In the genomic region with DNA sequence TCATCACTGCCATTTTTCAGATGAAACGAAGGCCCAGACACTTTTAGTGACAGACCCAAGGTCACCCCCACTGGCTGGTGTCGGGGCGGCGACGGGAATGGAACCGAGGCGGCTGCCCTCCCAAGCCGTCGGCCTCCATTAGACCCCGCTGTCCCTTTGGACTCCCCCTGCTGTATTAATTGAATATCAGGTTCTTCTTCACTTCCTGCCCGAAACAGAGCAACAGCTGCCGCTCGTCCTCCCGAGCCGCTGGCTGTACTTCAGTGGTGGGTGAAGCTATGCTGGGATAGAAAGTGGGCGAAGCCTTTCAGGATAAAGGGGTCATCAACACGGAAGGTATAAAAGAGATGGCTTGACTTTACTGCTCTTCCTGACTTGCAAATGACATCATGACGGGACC, we compare ENCODE assay signal across 17 mouse cellular contexts.
"Had no signal": no experiment of that assay in that cellular context is flagged by ENCODE, and none has a peak within 500 bp of the region (broad histone marks: within the 10 kb centered on the region; RNA-seq: fewer than 3 reads in every experiment).

No protein-coding gene starts in this region.

- H3K36me3 ChIP-seq: lung, embryonic 15.5 days; midbrain, embryonic 13.5 days; midbrain, embryonic 15.5 days; neural tube, embryonic 12.5 days; stomach, embryonic 15.5 days had no signal

- DNase-seq: liver, postnatal 0 days; lung, adult 2 months; lung, postnatal 14 days; lung, postnatal 36 days; right cerebral cortex, postnatal 14 days; thymus, adult 2 months; thymus, postnatal 36 days had no signal

- H3K9ac ChIP-seq: liver, postnatal 0 days; lung, embryonic 15.5 days; midbrain, embryonic 13.5 days; midbrain, embryonic 15.5 days; neural tube, embryonic 12.5 days; stomach, embryonic 15.5 days had no signal

- H3K9me3 ChIP-seq: lung, embryonic 15.5 days; megakaryocyte, embryonic 14.5 days; midbrain, embryonic 13.5 days; midbrain, embryonic 15.5 days; neural tube, embryonic 12.5 days; stomach, embryonic 15.5 days had no signal

- ATAC-seq: liver, postnatal 0 days; lung, postnatal 0 days; midbrain, embryonic 13.5 days; midbrain, embryonic 15.5 days had no signal

- H3K4me1 ChIP-seq: lung, embryonic 15.5 days; midbrain, embryonic 13.5 days; midbrain, embryonic 15.5 days; neural tube, embryonic 12.5 days had no signal

- H3K4me2 ChIP-seq: lung, embryonic 15.5 days; midbrain, embryonic 11.5 days; midbrain, embryonic 13.5 days; midbrain, embryonic 15.5 days; neural tube, embryonic 12.5 days; stomach, embryonic 15.5 days had no signal

- H3K4me3 ChIP-seq: lung, embryonic 15.5 days; megakaryocyte, embryonic 14.5 days; midbrain, embryonic 13.5 days; midbrain, embryonic 15.5 days; neural tube, embryonic 12.5 days; stomach, embryonic 15.5 days had no signal

- H3K27me3 ChIP-seq: lung, embryonic 15.5 days; midbrain, embryonic 13.5 days; midbrain, embryonic 15.5 days; neural tube, embryonic 12.5 days; stomach, embryonic 15.5 days had no signal

- H3K27ac ChIP-seq: lung, embryonic 15.5 days; macrophage; midbrain, embryonic 13.5 days; midbrain, embryonic 15.5 days; neural tube, embryonic 12.5 days; stomach, embryonic 15.5 days; stomach, postnatal 0 days had no signal
